Mouse (Mus musculus) yolk sac, embryonic 10.5 days (tissue): ENCODE results near the gene Akr1e1.
"Not testable (repeated sequence)": the region's sequence is repeated elsewhere in the genome, so short reads cannot be mapped to it uniquely, and the experiment has no call there.

Experiments
- DNase-seq: peaks from one replicate; pipeline ENCODE4 v3.0.0-alpha.2; 2017; ENCODE audit warnings: low spot score

Gene Akr1e1

DNA sequence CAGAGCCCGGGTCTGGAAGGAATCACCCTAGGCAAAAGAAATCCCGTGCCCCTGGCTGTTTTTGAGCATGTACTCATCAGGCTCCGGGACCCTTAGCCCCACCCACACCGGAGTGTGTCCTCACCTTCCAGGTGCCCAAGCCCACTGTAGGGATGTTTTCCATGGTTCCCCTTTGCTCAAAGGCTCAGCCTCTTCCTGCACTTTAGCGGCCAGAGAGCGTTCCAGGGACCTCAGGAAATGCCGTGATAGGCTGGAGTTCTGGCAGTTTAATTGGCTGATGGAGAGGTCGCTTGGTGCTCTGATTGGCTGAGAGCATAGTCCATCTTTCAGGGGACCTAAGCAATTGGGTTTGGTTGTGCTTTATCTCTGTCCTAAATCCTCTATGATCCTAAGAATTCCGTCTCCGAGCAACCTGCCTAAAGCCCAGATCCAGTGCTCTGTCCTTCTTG, at the start of gene Akr1e1:
Akr1e1 (minus strand) TSS at position 214 of the 449 bp plus-strand sequence.
- peak; percentile 91 for DNase-seq

DNA sequence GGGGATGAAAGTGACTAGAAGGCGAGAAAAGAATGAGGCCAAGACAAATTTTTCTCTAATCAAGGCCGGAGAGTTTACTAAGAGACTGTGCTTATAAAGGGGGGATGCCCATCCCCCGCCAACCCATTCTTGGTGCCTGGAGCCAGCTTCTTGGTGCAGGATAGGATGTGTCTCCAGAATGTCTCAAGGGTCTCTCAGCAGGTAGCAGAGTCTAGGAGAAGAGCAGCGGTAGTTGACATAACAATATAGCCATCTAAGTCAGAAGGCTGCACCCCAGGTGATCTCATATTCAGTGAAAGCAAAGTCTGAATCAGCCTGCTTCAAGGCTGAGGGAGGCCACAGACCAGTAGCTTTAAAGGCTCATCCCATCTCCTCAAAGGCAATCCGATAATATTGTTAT, 49.4 kb upstream of the Akr1e1 start:
- DNase-seq: no peak

DNA sequence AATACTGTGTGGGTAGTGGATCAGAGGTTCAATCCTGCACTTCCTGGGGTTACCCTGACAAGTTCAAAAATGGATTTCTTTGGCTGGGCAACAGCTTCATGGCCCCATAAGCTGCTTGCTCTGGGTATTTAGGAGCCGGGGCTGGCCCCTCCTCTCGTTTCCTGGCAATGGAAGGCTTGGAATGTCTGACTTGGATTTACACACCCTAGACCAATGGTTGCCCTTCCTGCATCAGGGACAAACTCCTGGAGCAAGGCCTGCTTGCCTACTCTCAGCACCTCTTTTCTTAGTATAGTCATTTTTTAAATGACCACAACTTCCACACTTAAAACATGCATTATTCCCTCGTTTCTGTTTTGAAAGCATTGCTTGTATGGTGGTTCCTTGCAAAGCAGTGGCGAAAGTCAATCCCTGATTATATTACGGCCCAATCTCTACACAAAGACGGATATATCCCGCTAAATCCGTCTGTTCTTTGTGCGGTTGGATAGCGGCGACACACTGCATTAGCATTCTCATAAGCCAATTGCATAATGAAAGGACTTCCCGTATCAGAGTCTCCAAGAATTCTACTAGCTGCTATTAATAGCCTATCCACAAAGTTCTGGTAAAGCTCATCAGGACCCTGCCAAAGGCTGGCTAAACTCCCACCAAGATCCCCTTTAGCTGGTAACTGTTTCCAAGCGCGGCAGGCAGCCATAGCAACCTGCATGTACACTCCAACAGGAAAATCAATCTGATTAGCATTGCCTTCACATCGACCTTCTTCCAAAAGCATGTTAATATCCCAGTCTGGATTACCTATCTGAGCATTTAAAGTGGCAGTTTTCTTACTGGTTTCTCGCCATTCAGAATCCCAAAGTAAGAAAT, 47.5 kb upstream of the Akr1e1 start:
- DNase-seq: no peak

GRCm38 (mm10) chr13:4650190-4650589, 41.2 kb upstream of the Akr1e1 start:
- no peak for DNase-seq

DNA sequence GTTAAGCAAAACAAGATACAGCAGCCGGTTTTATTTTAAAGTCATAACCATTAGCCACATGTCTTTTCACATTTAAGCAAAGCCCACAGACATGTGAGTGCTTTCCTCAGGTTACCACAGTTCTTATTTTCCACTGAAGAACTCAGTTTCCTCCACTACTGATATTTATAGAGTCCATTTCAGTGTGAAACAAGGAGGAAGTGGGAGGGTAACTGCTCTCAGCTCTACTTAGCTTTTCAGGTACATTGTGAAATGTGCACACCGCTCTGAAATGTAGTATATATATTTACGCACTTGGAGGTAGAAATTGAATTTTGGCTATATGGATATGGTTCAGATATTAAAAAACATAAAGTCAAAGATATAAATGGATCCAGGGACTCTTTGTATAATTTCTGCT, 36.3 kb upstream of the Akr1e1 start:
- DNase-seq: no peak

DNA sequence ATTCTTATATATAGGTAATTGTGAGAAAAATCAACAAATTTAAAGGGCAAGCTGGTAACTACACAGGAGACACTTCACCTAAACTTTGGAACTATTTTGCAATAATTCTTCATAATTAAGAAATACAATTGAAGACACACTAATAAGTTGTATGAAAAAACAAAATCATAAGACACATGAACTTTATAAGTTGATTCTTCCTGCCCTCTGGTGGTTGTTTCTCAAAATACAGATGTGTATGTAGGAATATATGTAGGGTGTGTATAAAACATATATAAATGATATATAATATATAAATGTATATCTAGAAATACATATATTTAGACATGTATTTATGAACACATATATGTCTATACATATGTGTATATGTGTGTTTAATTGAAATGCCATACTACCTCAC, 1.9 kb upstream of the Akr1e1 start:
- DNase-seq: no peak

DNA sequence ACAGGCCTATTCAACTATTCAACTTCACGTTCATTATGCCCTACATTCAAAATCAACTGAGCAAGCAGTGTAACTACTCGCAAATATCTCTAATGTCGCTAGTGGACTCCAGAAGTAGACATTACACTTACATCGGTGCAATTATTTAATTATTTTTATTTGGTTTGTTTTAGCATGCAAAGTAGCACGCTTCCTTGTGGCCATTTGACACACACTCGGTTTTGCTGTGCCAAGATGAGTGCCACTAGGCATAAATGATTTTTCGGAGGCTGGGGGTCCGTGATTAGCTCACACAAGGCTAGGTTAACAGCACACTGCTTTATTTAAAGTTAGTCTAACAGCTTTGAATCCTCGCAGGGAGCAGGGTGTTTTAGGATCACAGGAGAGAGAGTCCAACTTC, 444 bp downstream of the Akr1e1 start:
- DNase-seq: no peak

DNA sequence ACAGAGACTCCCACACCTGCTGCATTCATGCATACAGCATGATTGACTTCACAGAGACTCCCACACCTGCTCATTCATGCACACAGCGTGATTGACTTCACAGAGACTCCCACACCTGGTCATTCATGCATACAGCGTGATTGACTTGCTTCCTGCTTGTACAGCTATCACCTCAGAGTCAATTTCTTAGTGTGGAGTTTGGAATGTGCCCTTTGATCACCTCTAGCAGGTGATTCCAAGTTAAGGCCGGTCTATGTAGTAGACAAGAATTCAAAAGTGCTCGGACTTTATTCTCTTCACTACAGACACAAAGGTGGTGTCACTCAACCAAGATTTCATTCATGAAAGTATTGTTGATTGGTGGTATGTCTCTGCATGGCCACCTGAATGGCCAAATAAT, 2.2 kb downstream of the Akr1e1 start:
- DNase-seq: peak; percentile 32

DNA sequence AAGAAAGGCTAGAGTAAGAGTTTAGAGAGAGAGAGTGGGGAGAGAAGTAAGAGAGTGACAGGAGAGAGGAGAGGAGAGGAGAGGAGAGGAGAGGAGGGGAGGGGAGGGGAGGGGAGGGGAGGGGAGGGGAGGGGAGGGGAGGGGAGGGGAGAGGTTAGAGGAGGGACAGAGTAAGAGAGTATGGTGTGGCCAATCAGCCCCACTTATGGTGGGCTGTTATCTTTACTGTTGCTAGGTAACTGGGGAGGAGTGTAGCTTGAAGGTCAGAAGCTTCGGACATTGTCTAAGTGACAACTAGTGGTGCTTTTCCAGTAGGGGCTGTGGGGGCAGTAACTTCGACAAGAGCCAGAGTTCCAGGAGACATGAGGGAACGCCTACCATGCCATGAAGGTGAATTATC, 5.5 kb downstream of the Akr1e1 start:
- not testable (repeated sequence) for DNase-seq

DNA sequence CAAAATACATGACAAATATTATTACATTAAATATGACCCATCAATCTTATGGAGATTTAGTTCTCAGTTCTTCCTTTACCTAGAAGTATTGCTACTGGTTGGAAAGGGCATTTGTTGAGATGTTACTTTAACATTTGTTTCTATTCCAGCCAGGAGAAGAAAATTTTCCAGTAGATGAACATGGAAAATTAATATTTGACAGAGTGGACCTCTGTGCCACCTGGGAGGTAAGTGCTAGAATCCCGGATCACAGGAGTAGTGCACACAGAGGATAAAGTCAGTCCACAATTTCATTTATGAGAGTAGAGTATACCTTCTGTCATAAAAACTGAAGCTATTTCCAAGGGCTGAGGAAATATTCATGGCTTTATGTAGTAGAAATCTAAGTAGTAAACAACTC, 32.1 kb downstream of the Akr1e1 start:
- DNase-seq: no peak

GRCm38 (mm10) chr13:4573871-4574270, 35.1 kb downstream of the Akr1e1 start, which contains the start of gene Akr1c21:
Gene Akr1c21, plus strand, starts transcription at chr13:4574075.
- DNase-seq: no peak

DNA sequence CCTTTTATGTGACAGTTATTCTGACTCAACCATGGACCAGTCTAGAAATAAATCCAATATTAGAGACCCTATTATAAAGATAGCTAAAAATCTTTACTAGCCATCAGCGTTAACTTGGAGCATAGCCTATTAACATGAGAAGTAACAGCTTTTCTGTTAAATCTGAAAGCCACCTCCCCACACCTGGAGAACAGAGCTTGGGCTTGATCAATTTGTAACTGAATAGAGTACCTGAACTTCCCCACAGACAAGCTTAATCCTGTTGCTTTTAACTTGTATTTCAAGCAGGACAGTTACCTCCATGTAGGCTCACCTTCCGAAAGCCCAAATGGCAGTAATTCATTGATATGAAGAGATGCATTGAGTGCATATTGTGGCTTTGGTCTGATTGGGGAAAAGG, 43.0 kb downstream of the Akr1e1 start:
- no peak for DNase-seq

- no peak for DNase-seq
Observed at GRCm38 (mm10) chr13:4560500-4560899, 48.5 kb downstream of the Akr1e1 start.

DNA sequence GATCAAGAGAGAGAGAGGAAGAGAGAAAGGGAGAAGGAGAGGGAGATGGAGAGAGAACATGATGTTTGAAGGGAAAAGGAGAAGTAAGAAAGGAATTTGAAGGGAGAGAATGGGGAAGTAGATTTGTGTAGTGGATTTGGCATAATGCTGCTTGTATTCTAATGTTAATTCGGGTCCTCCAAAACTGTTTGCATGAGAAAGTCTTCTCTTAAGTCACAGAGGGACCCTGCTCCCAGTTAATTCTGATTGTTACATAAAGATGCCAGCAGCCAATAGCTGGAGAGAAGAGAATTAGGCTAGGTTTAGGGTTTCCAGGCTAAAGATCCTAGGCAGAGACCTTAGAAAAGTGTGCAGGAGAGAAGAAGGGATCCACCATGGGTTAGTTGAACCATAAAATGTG, 49.8 kb downstream of the Akr1e1 start:
- DNase-seq: no peak
